Mouse (Mus musculus): ENCODE data around the gene Fbxl14. TPM values are rescaled to one million over a fixed set of nuclear protein-coding genes. Genes with fewer than 3 reads are reported as not detected.
A peak's percentile ranks its signal among the peaks of the same experiment; 100 is the strongest.
"Not testable (repeated sequence)": the region's sequence is repeated elsewhere in the genome, so short reads cannot be mapped to it uniquely, and the experiment has no call there.

The Fbxl14 gene
- 10 to 100 TPM; 26.8 to 30.0 TPM for total RNA-seq (2021)
- long read RNA-seq, experiment 1, transcript Fbxl14-201 (1 exons, 2,963 nt), result major isoform, 17 of 19 reads
- long read RNA-seq, experiment 1, partial matches to known transcripts, result 0 of 19 reads
- long read RNA-seq, experiment 1, other reads (novel, unspliced or antisense), result 2 of 19 reads
- long read RNA-seq, experiment 2, transcript Fbxl14-201 (1 exons, 2,963 nt), result major isoform, 13 of 13 reads
- long read RNA-seq, experiment 2, partial matches to known transcripts, result 0 of 13 reads
- long read RNA-seq, experiment 2, other reads (novel, unspliced or antisense), result 0 of 13 reads

DNA sequence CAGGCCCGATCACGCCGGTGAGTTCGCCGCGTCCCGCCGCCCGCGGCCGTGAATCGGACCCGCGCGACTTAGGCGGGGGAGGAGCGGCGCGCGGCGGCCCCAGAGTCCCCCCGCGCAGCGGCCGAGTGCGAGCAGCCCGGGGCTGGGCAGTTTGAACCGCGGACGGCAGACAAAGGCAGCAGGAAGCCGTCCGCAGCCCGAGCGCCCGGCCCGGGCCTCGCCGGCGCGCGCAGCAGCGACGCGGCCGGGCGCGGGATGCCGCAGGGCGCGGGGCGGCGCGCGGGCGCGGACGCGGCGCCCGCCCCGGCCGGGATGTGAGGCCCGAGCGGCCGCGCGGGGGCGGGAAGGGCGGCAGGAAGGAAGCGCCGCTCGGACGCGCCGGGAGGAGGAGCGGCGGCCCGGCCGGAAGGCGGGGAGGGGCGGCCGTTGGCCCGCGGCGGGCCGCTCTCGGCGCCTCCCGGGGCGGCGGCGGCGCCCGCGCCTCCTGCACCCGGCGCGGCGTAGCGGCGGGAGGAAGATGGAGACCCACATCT is at the start of gene Fbxl14:
Fbxl14 (plus strand) TSS at position 326 of the 533 bp plus-strand sequence.
- DNase-seq, result no peak

DNA sequence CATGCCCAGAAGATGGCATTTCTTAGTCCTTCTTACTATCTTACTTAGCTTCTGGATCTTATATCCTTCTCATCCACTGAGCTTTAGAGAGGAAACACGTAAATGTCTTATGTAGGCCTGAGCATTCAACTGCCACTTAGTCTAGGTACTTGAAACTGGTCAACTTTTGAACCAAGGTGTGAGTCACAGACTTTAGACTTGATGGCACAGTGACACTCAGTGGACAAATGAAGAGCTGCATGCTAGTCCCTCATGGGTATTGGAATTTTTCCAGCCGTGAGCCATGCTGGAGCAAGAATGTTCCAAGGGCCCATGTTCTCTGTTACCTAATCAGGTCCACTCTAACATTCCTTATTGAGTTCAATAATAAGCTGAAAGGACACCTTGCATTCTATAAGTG is 49.0 kb upstream of the Fbxl14 start:
- DNase-seq, result peak; percentile 81

DNA sequence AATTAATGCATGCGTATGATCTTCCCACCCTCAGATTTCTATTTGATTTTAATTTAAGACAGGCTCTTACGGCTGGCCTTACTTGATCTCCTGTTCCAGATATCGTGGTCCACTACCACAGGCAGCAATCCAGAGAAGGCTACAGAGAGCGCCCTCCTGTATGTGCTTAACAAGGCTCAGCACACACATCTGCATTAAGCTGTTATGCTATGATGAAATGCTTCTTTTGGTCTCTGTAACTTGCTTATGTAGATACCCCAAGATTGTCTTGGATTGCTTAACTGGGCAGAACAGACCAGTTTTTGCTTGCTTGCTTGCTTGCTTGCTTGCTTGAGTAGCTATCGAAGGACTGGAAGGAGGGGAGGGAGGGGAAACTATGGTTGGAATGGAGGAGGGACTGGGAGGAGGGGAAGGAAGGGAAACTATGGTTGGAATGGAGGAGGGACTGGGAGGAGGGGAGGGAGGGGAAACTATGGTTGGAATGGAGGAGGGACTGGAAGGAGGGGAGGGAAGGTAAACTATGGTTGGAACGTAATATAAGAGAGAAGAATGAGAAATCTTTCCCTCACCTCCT is 47.6 kb upstream of the Fbxl14 start:
- DNase-seq, result no peak

DNA sequence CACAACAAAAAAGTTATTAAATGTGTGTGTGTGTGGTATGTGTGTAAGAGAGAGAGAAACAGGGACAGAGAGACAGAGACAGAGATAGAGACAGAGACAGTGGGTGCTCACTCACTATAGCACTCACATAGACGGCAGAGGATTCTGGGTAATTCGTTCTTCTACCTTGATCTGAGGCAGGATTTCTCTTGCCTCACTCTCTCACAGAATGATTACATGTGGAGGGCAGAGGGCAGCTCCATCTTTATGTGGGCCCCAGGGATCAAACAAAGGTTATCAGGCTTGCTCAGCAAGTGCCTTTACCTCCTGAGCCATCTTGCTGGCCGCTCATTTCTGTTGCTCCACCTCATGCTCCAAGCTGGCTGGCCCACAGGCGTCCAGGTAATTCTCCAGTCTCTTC is 45.1 kb upstream of the Fbxl14 start:
- DNase-seq, result no peak

DNA sequence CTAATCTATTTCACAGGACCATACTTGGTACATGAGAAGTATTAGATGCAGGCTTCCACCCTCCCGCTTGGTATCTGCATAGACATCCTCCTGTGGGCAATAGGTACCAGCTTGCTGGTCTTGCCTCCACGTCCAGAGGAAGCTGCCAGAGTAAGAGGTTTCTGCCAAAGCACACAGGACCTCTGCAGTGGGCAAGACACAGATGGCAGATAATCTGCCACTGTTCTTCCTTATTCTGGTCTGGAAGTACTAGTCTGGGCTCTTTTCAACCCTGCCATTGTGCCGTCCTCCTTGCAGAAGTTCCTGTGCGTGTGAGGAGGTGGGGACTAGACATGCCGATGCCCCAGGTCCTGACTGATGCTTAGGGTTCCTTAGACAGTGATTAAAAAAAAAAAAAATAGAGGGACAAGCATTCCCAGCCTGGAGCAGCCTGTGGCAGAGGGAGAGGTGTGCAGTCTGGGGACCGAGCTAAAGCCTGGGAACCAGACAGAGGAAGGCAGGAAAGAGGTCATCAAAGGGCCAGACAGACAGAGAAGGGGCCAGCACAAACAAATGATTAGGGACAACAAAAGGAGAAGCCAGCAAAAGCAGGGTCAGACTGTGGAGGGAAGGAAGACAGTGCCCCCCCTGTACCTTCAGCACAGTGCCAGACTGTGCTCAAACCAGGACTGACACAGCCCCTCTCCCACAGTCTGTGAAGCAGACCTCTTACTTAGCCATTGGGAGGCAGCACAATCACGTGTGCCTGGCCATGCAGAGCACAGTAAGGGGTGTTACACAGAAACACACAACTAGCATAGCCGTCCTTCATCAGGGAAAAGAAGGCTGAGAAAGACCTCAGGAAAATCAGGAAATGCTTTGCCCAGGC is 41.3 kb upstream of the Fbxl14 start:
- DNase-seq, result no peak

DNA sequence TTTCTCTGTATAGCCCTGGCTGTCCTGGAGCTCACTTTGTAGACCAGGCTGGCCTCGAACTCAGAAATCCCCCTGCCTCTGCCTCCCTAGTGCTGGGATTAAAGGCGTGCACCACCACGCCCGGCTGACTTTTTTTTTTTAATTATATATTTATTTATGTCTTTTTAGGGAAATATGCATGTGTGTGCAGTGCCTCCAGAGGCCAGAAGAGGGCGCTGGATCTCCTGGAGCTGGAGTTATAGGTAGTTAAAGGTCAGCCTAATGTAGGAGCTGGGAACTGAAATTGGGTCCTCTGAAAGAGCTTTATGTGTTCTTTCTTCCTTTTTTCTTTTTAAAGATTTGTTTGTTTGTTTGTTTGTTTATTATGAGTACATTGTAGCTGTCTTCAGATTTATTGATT is 36.7 kb upstream of the Fbxl14 start:
- DNase-seq, result not testable (repeated sequence)

DNA sequence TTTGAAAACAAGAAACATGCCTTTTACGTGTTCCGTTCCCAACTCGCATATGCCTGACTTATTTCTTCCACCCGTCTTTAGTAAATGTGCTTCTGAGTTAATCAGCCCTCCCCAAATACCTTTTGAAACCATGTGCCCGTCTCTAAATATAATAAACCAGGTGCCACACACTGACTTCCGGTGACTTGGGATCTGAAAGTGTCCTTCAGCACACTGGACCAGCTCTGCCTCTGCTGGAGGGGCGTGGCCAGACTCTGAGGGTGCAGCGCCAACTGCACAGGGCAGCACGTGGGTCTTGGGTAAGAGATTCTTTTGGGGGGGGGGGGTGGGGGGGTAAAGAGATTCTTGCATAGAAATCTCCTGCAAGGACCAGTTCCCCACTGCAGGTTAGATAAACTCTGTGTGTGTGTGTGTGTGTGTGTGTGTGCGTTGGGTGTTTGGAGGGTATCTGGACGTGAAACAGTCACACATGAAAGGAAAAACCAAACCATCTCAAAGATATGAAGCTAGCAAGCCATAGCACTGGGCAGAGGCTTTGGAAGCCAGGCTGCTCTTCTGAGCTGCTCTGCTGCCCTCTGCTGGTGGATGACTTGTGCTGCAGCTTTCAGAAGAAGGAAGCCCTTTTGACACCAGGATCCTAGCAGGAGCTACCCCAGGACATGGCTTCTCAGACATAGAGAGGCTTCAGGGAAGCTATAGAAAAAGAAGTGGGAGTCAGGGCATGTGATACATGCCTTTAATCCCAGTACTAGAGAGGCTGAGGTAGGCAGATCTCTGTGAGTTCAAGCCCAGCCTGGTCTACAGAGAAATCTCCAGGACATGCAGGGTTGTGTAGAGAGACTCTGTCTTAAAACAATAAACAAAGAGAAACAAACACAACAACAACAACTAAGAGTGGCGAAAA is 35.5 kb upstream of the Fbxl14 start:
- peak; percentile 87 for DNase-seq

DNA sequence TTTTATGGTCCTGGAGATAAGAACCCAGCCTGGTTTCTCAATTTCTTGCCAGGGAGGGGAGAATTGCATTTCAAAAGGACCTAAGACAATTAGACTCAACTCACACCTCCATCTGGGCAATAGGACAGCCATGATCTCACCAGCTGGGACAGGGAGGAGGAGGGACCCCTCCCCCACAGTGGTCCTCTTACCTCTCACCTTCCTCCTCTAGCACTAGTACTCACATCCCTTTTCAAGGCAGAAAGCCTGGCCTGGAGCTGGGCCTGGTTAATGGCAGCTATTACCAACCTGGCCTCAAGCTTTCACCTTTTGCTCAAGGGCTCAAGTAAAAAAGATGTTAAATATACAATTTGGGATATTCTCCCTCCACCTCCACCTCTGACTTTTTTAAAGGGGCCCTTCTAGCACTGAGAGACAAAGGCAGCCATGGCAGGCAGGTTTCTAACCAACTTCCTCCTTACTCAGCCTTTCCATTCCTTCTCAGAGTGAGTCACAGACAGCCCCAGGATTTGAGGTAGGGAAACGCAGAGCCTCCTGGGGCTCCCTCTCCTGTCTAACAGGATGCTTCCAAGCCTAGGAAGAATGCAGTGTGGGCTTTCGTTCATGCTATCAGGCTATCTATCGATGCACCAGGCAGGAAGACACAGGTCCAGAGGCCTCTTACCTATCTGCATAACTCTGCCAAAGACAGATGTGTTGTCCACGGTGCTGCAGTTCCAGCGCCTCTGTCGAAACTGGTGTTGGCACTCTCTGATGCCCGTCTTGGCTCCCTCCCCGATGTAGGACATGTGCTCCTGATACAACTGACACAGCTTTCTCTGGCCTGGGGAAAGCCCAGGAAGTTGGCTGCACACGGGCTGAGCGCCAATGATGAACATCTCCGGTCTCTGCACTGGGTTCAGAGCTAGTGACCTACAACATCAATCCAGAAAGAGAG is 33.5 kb upstream of the Fbxl14 start:
- peak; percentile 65 for DNase-seq

DNA sequence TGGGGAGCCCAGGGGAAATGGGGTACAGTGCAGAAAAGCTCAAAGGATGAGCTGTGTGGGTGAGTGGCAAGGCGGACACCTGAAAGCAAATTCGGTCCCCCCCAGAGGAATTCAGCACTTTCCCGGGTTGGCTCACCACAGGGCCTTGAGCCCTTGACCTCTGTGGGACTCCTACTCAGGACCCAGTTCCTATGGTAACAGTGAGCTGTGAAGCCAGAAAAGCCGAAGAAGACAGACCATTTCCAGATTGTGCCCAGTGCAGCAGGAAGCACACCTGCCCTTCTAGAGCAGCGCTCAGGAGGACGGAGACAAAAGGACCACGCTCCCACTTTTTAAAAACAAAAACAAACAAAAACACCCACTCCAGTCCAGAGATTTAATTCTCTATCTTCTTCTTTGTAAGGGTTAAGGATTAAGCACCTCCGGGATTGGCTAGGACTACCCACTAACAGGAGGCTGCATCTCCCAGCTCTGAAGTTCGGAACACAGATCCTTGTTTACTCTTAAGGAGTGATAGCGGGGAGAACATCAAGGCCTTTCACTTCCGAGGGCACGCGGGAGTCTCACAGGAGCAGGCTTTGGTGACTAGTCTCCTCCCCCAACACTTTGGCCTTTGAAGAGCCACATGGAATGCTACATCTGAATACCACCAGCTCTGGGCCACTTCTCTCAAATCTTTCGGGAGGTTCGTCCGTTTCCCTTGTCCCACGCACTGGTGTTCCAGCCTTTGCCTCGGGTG is 31.0 kb upstream of the Fbxl14 start:
- peak; percentile 51 for DNase-seq

DNA sequence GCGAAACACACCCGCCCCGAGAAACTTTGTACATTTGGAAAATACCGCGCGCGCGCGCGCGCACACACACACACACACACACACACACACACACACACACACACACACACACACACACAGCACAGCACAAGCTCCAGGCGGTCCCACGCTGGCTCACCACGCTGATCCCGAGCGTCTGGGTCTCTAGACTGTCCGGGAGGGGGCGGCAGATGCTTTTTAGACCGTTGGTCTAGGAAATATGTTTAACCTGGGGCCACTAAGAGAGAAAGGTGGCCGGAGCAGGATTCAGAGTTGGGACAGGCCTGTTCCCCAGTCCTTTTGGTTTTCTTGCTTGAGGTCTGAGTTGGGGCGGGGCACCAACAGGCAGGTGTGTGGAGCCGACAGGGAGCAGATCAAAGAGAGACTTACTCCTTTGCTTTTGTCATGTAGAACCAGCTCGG is 30.4 kb upstream of the Fbxl14 start:
- DNase-seq, result peak; percentile 83

DNA sequence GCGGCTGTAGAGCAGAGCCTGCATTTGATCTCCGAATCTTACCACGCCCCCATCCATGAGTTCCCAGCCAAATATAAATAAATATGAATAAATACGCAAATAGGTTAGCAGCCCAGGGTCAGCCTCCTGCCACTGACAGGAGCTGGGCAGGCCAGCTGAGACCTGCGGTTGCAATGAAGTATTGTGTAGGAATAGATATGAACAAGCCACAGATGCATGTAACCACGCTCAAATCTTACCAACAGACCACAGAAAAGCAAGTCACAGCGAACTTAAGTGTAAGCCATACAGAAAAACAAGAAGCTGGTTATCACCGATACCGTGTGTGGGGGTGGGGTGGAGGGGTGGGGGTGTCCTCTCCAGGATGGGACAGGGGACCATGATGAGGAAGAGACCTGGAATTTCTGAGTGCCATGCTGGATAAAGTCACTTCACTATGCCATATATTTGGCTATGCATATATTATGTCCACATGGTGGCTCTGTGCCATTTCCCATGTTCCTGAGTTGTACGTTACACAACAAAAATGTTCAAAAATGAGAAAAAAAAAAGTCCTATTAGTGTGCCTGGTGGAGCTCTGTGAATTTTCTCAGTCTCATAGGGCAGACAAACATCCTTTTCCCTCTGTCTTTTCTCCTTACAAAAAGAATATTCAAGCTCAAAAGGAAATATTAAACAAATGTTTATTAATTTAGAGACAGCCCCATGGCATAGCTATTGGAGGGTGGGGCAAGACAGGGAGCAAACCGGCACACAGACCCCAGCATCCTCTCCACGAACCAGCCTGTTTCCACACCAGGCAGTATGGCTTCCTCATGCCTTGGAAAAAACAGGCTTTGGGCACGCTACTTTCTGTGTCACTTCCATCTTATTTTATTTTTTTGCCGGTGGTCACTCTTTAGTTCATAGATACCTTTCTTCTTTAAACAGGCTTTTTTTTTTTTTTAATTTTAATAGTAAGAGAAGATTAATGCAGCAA is 28.2 kb upstream of the Fbxl14 start:
- no peak for DNase-seq

DNA sequence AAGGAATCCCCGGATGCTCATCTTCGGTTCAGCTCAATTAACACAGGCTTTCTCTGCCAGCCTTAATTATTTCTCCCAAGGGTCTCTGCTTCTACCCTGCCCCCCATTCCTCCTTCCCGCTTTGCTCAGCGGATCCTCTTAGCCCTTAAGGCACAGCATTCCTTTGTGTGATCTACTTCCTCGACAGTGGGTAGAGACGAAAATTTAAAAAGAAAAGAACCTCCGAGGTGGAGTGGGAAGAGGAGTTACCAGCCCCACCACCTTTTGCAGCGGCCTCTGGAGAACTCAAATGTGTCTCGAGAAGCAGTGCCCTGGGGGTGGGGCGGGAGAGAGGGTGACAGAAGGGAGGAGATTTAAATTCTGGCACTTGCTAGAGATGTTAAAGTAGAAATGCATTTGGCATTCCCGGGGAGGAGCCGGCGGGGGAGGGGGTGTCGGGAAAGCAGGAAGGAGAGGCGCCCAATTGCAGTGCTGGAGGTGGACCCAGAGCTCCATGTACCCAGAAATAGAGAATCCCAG is 27.4 kb upstream of the Fbxl14 start:
- peak; percentile 75 for DNase-seq

DNA sequence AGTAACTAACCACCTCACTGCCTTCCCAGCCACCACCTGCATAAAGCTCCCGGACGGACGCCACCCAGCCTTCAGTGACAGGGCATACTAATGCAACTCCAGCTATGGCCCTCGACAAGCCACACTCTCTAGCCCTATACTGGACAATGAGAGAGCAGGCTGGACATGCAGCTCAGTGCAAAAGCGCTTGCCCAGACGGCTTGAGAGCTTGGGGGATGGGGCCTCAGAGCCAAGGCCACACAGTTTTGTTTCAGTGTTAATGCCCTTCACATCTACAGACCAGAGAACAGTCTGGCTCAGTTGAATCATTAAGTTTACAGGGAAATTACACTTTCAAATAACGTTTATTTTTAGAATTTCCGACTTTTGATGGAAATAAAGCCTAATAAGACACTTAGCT is 21.3 kb upstream of the Fbxl14 start:
- peak; percentile 48 for DNase-seq

DNA sequence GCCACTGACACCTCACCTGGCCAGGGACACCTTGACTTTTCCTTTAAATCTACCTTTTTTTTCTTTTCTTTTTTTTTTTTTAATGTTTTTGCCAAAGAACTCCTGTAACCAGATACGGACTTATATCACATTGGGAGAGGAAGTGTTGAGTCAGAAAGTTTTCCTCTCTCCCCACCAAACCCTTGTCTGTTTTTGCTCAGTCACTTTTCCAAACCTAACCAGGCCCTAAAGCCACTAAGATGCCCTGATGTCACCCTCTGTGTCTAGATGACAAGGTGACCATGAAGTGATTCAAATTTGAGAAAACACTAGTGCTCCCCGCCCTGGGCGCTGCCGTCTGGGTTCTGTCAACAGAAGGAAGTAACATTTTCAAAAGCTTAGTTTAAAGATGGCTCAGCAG is 20.4 kb upstream of the Fbxl14 start:
- DNase-seq, result no peak

DNA sequence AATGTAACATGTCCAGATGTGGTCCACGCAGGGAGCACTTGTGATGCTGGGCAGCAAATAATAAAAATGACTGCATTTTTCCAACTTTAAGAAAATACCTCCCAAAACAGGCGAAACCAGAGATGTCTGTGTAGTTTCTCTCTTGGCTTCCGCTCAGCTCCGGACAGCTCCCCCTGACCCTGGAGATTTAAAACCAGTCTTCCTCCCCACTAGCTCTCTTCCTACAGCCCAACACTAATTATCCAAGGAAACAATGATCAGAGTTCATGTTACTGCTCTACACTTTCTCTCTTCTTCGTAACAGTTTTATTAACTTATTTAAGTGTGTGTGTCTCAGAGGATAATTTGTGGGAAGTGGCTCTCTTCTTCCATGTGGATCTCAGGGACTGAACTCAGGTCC is 19.1 kb upstream of the Fbxl14 start:
- DNase-seq, result no peak

DNA sequence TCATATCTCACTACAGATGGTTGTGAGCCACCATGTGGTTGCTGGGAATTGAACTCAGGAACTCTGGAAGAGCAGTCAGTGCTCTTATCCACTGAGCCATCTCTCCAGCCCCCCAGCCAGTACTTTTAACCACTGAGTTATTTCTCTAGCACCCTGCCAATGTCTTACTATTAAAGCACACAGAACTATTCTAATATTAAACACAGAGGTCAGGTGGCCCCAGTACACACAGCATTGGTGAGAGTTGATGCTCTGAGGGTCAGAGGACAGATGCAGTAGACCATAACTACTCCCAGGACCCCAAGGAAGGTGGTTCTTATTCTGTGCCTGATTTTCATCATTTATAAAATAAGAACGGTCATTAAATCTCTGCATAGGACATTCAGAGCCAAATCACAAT is 13.3 kb upstream of the Fbxl14 start:
- no peak for DNase-seq

DNA sequence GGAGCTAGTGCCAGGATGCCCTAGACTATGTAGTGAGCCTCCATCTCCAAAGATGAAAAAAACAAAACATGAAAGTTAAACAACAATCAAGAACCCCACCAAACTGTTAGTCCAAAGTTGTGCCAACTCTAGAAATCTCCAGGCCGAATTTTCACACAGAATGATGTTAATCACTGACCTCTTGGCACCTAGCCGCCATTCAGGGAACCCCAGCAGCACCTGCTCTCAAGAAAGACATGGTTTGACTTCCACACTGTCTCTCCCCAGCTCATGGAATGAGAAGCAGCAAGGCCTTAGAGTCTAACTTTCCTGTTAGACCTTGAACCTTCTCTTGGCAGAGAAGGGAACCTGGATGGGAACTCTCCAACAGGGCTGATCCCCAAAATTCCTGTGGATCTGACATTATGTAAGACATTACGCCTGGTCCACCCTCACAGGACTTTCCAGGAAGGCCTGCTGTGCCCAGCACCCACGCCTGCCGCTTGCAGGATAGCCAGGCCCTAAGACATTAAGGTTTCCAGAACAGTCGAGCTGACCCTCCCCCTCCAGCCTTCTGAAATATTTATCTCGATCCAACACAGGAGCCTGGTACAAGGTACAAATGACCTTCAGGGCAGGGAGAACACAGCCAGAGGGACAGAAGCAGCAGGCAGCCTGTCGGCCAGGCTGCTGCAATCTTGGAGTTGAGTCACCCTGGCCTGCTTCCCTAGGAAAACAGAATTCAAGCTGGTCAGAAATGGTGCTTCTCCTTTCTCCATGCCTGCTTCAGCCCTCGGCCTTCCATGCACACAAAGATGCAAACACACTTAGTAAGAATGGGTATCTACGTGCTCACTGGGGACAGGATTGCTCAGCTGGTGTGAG is 12.3 kb upstream of the Fbxl14 start:
- DNase-seq, result peak; percentile 70

DNA sequence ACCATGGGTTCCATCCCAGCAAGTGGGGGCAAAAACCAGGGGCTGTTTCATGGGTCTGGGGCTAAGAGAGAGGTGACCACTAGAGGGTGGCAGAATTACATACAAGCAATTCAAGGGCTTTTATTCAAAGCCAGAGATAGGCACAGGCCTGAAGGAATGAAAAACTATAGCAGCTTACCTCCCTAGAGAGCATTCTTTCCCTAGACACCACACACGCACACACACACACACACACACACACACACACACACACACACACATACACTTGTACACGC is 11.7 kb upstream of the Fbxl14 start:
- peak; percentile 35 for DNase-seq
